In the genomic region with DNA sequence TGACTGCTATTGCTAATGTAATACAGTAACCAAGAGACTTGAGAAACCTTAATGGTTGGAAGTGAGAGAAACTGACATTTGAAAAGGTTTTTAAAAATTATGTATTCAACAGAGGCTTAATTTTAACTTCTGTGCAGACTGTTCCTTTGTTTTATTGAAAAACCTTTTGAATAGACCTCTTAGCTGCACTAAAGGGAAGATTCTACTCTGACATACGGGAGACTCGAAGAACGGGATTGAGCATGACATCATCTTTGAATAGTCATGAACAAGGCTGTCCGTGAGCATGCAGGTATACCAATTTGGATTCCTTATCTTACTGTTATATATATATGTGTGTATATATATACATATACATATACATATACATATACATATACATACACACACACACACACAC, we compare ENCODE assay signal across 16 mouse cellular contexts.
"Had no signal": no experiment of that assay in that cellular context is flagged by ENCODE, and none has a peak within 500 bp of the region (broad histone marks: within the 10 kb centered on the region; RNA-seq: fewer than 3 reads in every experiment).

No protein-coding gene starts in this region.

- H3K27me3 ChIP-seq: neural tube, embryonic 13.5 days; neural tube, embryonic 15.5 days; stomach, embryonic 15.5 days had no signal

- H3K4me3 ChIP-seq: neural tube, embryonic 13.5 days; neural tube, embryonic 15.5 days; stomach, embryonic 15.5 days had no signal

- H3K36me3 ChIP-seq: neural tube, embryonic 13.5 days; neural tube, embryonic 15.5 days; stomach, embryonic 15.5 days had no signal

- H3K27ac ChIP-seq: neural tube, embryonic 13.5 days; neural tube, embryonic 15.5 days; stomach, embryonic 15.5 days; stomach, postnatal 0 days had no signal

- H3K4me2 ChIP-seq: neural tube, embryonic 13.5 days; neural tube, embryonic 15.5 days; stomach, embryonic 15.5 days had no signal

- DNase-seq: retina, postnatal 1 day; right cerebral cortex, adult 18-20 months; right cerebral cortex, postnatal 14 days; right cerebral cortex, postnatal 25 days; right cerebral cortex, postnatal 4 days; spleen, adult 18-20 months; thymus, adult 18-20 months; thymus, adult 2 months; thymus, postnatal 14 days; thymus, postnatal 25 days; thymus, postnatal 36 days; thymus, postnatal 4 days had no signal

- H3K9me3 ChIP-seq: neural tube, embryonic 13.5 days; neural tube, embryonic 15.5 days; stomach, embryonic 15.5 days had no signal

- H3K4me1 ChIP-seq: stomach, embryonic 15.5 days had no signal

- H3K9ac ChIP-seq: neural tube, embryonic 13.5 days; neural tube, embryonic 15.5 days; stomach, embryonic 15.5 days had no signal
